Mouse (Mus musculus) monocyte, adult 2 months (primary cell): Measurements from ENCODE around the gene Lhx2.

ENCODE experiments used
- DNase-seq, 2 experiments: peaks; one replicate each; pipeline ENCODE4 v3.0.0; 2022; ENCODE audit warnings: low spot score in 2 of 2, low read depth in 1 of 2

Gene Lhx2

DNA sequence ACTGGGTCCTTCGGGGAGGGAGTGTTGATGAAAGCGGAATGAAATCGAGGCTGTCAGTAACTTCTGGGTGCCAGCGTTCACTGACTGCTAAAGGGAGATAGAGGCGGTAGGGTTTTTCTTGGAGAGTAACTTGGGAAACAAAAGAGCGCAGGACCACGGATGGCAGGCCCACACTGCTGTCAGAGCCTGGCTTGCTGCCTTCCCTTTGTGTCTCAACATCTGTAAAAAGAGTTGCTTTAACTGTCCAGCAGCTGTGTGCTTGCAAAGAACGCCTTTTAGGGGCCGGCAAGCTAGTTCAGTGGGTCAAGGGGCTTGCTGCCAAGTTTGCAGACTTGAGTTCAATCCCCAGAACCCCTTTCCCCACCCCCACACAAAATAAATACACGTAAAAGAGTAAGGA lies 20.1 kb downstream of the Lhx2 start:
- DNase-seq = no peak

- no peak for DNase-seq
Observed at GRCm38 (mm10) chr2:38359811-38360210, 20.7 kb downstream of the Lhx2 start.

GRCm38 (mm10) chr2:38366222-38366621 lies 27.1 kb downstream of the Lhx2 start:
- DNase-seq = no peak

DNA sequence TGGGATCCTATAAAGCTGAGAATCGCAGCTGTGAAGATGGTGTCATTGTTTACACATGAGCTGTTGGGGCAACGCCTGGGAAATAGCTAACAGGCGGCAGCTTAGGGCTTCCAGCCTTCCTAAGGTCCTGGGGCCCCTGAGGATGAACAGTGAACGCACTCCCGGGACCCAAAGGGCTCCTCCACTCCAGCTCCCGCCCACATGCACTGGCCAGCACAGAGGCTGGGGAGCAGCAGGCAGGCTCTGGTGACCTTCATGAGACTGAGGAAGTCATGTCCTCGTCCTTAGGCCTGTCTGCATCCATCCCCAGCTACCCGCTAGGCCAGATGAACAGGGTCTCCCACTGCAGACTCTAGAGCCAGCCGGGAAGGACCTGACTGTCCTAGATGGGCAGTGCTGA lies 27.9 kb downstream of the Lhx2 start:
- no peak for DNase-seq

DNA sequence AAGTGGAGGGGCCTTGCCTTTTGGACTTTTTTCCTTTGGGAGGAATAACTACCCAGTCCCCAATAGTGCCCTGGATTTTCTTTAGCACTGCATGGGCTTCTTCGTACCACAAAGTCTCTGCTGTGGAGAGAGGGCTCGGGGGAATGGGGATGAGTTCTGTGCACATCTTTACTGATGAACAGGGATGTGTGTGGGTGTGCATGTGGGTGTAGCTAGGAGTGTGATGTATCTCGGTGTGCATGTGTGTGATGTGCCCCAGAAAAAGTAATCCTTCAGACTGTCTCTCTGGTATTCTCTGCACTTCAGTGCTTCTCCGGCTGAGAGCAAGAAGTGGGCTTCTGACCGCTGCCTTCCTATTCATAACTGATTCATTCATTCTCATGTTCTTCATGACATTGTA lies 28.8 kb downstream of the Lhx2 start:
- no peak for DNase-seq

GRCm38 (mm10) chr2:38368746-38369330 lies 29.8 kb downstream of the Lhx2 start:
- DNase-seq = no peak

DNA sequence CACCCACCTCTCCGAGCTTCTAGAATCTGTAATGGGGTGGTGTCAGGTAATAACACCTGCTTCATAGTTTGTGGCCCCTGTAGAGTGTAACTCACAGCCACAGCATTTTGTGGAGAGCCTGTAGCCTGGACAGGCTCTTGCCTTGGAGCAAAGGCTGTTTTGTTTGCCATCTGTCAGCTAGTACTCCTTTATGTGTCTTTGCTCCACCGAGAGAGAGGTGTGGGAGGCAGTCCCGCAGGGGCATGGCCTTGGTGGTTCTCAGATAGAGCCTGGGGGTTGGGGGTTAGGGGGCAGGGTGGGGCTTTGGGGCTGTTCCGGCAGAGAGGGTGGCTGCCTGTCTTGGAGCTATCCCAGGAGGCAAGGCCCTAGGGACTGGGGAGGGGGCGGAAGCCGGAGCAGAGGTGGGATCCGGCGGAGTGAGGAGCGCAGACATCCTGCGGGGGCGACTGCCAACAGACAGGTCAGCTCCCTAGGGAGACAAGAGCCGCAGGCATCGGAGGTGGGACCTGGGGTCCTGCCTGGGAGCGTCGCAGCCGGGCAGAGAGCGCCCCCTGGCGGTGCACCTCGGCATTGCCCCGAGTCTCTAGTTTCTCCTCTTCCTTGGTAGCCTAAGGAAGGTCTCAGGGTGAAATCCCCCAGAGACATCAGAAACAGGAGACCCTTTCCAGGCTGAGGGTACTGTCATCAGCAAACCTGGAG lies 36.7 kb downstream of the Lhx2 start:
- DNase-seq = no peak

DNA sequence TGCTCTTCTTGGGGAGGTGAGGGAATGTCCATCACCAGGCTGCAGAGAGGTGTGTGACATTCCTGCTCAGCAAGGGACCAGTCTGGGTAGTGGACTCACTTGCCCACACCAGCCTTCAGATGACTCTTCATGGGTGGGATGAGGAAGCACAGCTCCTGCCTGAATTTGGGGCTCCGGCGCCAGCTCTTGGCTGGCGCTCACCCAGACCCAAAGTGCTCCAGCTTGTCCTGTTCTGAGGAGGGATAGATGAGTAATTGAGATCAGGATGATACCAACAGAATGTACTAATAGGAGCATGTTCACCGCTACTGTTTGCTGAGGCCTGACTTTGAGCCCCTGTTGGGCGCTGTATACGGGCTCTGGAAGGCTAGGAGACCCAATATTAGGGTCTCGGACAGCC lies 38.2 kb downstream of the Lhx2 start:
- DNase-seq = no peak

DNA sequence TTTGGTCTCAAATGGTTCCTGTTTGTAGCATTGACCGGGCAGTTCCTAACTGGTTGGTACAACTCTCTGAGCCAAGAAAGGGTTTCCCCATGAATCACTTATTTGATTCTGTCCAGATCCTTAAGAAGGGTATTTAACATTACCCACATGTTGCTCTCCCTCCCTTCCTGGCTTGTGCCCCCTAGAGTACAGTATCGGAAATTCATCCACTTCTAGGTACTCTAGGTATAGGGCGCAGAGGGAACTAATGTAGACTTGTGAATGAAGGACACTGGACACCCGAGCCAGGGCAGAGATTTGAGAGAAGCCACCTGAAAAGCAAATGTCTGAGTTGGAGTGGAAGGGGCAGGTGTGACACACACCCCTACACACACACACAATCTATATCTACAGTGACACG lies 39.3 kb downstream of the Lhx2 start:
- DNase-seq = no peak

DNA sequence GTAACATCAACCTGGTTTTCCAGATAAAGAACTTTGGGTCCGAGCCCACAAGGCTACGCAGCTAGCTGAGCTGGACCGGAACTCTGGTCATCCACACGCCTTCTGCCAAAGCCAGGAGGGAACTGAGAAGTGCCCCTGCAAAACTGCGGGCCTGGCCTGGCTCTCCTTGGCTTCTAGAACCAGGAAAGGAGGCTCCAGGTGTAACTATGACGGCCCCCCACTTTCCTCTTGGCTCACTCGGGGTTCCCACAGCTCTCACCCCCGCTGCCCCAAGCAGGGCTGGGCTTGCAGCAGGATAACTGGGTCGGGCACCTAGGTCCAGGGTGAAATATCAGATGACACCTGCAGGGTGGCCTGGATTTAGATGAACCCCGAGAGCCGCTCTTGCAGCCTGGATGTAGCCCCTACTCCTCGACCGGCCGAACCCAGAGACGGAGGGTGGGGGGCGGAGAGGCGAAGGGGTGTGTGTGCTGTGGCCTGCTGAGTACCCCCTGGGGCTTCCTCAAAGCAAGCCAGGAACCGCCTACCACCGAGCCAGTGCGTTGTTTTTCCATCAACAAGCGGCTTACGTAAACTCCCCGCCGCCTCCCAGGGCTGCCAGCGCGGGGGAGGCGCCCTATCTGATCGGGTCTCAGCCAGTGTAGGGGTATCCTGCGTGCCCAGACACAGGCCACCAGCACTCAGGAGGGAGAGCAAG lies 39.9 kb downstream of the Lhx2 start:
- DNase-seq = no peak

- DNase-seq = no peak
Observed at GRCm38 (mm10) chr2:38379546-38379870, 40.4 kb downstream of the Lhx2 start.

DNA sequence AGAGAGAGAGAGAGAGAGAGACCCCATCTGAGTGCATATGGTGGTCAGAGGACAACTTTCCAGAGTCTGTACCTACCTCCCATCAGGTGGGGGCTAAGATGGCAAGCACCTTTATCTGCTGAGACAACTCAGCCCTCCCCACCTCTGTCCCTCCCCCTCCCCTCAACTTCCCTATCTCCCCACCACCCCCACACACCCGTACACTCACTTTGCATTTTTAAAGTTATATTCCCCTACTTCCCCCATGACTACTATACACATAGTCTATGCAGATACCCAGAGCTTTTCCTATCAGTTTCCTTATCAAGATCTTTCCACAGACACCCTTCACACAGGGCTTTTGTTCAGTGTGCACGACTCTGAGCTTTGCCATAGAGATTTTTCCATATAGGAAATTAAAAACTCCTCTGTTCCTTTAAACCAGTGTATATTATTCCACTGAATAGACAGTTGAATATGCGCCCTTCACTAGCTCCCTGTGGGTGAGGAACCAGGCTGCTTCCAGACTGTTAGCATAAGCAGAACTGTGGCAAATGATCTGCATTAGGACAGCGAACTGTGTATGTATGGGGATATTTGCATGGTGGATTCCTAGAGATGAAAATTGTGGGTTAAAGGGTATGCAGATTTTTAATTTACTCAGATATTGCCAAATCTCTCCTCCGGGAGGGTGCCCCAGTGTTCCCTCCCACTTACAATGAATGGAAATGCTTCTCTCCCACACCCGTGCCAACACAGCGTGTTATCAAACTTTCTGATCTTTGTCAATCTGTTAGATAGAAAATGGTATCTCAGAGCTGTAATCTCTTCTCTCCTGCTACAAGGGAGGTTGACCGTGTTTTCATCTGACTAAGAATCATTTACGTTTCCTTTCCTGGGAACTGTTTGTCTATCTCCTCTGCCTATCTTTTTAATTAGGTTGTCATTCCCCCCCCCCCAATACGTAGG lies 41.3 kb downstream of the Lhx2 start:
- no peak for DNase-seq

- no peak for DNase-seq
Observed at GRCm38 (mm10) chr2:38387568-38388262, 48.6 kb downstream of the Lhx2 start.

DNA sequence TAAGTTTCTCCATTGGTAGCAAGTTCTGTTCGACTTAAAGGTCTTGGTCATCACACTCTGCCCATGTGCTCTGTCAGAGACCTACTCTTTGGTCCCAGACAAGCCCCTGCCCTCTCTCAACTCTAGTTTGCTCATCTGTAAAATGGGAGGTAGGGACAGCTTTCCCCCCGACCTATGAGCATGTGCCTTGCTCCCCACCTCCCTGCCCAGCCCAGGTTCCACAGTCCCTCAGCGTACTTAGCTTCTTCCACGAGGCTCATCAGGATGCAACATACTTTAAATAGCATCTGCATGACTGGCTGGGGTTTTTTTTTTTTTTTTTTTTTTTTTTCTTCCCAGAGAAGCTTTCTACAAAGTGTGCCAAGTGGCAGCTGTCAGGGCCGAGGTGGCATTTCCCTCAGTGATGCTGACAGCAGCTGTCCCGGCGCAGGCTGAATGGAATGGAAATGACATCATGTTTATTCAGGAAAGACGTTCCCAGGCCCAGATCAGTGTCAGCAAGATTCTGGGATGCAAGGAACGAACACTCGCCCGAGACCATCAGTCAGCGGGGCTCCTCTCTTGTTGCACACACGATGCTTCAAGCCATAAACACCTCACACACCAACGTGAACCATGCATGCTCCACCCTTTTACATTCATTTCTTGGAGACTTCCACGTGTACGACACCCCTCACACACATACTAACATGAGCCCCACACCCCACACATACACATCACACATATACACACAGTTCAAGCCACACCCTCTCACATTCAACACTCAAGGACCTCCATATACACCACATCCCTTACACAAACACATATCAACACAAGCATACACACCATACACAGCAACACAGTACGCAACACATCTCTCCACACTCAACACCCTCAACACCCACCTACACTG lies 56.1 kb downstream of the Lhx2 start:
- no peak for DNase-seq

DNA sequence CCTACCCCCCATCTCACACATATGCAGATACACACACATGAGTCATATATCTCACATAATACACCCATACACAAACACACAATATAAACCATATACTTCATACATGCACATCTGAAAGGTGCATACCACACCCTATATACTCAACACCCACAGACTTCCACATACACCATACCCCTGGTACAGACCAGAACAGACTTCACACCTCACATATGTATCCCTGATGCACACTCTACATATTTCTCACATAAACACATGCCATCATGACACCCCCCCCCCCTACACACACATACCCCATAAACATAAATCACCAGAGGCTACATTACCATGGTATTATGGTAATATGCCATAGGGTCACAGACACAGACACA lies 56.8 kb downstream of the Lhx2 start:
- no peak for DNase-seq

- DNase-seq = no peak
Observed at GRCm38 (mm10) chr2:38397306-38397705, 58.2 kb downstream of the Lhx2 start.

GRCm38 (mm10) chr2:38397882-38398281 lies 58.8 kb downstream of the Lhx2 start:
- DNase-seq = no peak

DNA sequence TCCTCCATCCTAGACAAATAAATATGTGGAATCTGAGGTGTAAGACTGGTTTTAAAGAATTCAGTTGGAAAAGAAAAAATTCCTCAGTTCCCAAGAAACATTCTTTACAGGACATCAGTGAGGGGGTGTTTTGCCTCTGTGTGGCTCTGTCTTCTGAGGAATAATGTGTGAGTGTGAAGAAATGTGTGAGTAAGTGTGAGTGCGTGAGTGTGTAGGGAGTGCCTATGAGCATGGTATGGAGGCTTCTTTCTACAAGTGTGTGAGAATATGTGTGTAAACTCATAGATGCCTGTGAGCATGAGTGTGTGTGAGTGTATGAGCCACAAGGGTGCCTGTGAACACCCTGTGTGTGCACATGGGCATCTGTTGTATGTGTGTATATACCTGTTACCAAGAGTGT lies 63.5 kb downstream of the Lhx2 start:
- DNase-seq = no peak

- no peak for DNase-seq
Observed at GRCm38 (mm10) chr2:38403231-38403630, 64.2 kb downstream of the Lhx2 start.

- no peak for DNase-seq
Observed at GRCm38 (mm10) chr2:38404007-38404596, 65.0 kb downstream of the Lhx2 start.
